Comparison of ENCODE assay signal across 16 mouse cellular contexts in genomic region chr13:84434444-84434843, GRCm38 (mm10).
"Had no signal": no experiment of that assay in that cellular context is flagged by ENCODE, and none has a peak within 500 bp of the region (broad histone marks: within the 10 kb centered on the region; RNA-seq: fewer than 3 reads in every experiment).

No protein-coding gene starts in this region.

- H3K9ac ChIP-seq: neural tube, embryonic 13.5 days; neural tube, embryonic 15.5 days; stomach, embryonic 15.5 days had no signal

- H3K9me3 ChIP-seq: neural tube, embryonic 13.5 days; neural tube, embryonic 15.5 days; stomach, embryonic 15.5 days had no signal

- H3K27me3 ChIP-seq: neural tube, embryonic 13.5 days; neural tube, embryonic 15.5 days; stomach, embryonic 15.5 days had no signal

- DNase-seq: retina, postnatal 1 day; right cerebral cortex, adult 18-20 months; right cerebral cortex, postnatal 14 days; right cerebral cortex, postnatal 25 days; right cerebral cortex, postnatal 4 days; spleen, adult 18-20 months; thymus, adult 18-20 months; thymus, adult 2 months; thymus, postnatal 14 days; thymus, postnatal 25 days; thymus, postnatal 36 days; thymus, postnatal 4 days had no signal

- H3K4me2 ChIP-seq: neural tube, embryonic 13.5 days; neural tube, embryonic 15.5 days; stomach, embryonic 15.5 days had no signal

- H3K4me1 ChIP-seq: neural tube, embryonic 13.5 days; neural tube, embryonic 15.5 days; stomach, embryonic 15.5 days had no signal

- H3K4me3 ChIP-seq: neural tube, embryonic 13.5 days; neural tube, embryonic 15.5 days; stomach, embryonic 15.5 days had no signal

- H3K36me3 ChIP-seq: neural tube, embryonic 13.5 days; neural tube, embryonic 15.5 days; stomach, embryonic 15.5 days had no signal

- H3K27ac ChIP-seq: neural tube, embryonic 13.5 days; neural tube, embryonic 15.5 days; stomach, embryonic 15.5 days; stomach, postnatal 0 days had no signal
